Mouse (Mus musculus): ENCODE results near the gene Prss12.

Prss12 gene

DNA sequence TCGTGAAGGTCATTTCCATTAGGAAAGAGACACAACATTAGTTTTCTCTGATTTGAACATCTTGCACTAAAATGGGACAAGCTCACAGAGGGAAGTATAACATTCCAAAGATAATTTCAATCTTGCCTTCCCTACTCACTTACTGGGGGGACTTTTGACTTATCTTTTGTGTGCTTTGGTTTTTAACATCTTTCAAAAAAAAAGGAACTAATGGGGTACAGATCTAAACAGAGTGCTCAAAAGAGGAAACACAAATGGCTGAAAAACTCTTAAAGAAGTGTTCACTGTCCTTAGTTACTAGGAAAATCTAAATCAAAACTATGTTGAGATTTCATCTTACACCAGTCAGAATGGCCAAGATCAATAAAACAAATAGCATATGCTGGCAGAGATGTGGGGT is 90.6 kb downstream of the Prss12 start:
- DNase-seq: no peak

DNA sequence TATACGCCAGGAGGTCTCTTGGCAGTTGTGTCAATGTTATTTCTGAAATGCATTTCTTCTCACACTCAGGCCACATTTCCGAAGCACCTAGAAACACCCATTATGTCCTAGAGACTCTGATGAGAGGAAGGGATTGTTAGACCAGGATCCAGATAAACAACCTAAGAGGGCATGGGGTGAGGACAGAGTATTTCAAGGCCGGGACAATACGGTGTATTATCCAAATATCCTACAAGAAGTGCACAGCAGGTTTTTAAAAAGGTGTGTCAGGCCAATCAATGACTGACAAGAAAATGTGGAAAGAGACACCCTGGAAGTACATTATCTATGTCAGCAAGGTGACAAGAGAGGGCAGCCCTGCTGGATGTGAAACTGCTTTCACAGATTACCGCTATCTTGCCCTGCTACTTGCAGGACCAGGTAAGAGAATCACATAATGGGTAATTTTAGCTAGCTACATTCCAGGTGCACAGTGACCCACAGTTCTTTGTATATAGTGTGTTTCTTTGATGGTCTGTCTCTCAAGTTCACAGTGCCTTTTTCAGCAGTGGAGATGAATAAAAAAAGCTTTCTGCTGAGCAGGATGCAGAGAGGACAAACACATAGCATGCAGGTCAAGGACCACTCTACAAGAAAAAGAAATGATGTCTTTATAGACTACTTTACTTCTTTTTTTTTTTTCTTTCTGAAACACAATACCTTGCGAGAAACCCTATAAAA is 97.0 kb downstream of the Prss12 start:
- DNase-seq: no peak

DNA sequence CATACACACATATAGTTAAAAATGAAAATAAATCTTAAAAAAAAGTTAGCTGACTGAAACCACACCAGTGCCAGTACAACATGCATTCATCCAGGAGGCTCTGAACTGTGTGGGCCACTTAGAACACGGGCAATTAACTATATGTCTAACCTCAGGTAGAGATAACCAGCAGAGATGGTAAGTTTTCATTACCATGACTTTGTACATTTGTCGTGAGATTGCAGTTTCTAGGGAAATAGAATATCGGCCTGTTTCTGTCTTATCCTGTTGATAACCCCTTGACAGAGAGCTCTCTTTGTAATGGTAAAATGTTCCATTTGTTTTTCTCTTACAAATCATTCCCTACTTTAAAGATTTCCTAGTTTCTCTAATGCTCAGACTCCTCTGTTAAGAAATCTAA is 103.8 kb downstream of the Prss12 start:
- no peak for DNase-seq

DNA sequence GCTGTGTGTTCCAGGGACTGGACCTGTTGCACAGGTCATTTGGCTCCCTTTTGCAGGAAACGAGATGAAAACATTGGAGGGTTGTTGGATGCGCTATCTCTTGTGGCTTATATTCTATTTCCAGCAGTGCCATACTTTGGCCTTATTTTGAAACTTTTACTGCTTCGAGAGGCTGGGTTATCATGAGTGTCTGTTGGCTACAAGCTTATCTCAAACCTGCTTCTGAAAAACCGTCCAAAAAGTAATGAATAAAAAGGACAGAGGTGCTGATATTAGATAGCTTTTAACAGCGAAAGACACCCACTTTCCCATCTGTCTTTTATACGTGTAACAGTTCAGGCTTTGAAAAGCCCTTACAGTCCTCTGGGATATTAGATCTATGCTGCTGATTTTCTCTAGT is 107.2 kb downstream of the Prss12 start:
- no peak for DNase-seq

DNA sequence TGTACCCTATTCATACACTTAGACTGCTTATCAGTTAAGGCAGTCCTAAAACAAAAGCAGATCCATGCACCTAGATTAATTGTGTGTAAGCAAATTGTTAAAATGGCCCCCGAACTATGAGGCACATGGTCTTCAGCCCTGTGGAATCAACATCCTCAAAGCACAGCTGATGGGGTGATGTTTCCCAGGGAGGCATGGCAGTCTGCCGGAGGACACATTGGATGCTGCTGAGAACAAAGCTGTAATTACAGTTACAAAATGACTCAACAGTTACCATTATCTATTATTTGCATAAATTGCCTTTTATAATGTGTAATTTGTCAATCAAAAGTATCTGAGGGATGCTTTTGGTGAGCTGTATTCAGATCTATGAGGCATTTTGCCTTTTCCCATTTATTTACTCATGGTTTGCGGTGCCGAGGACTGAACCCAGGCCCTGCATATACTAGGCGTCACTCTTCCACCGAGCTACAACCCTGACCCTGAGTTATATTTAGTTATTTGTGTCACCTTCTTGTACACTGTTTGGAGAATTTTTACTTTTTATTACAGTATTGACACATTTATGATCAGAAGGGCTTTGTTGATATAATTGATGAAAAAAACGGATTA is 108.6 kb downstream of the Prss12 start:
- no peak for DNase-seq

All from retina, postnatal 1 day (tissue).